Mouse (Mus musculus): Measurements from ENCODE around the gene Slc36a1.

The Slc36a1 gene

GRCm38 (mm10) chr11:55204602-55205001, 452 bp downstream of the Slc36a1 start:
- in situ Hi-C loops (cut with MboI; ENCODE audit: unreplicated experiment in 2 of 2), result loop anchor here (5.0 to 25.0 kb wide), 4 partner anchors 33 to 908 kb away; no protein-coding TSS in a partner anchor

GRCm38 (mm10) chr11:55208001-55208690, 4.0 kb downstream of the Slc36a1 start:
- in situ Hi-C loops (cut with MboI; ENCODE audit: unreplicated experiment in 2 of 2), result loop anchor here in 1 of 2 experiments (5.0 to 25.0 kb wide), 2 partner anchors 239 to 904 kb away; no protein-coding TSS in a partner anchor

- in situ Hi-C loops (cut with MboI; ENCODE audit: unreplicated experiment in 2 of 2), result loop anchor here in 1 of 2 experiments (5.0 to 25.0 kb wide), 2 partner anchors 238 to 903 kb away; no protein-coding TSS in a partner anchor
These were observed 4.9 kb downstream of the Slc36a1 start for GRCm38 (mm10) chr11:55209032-55209431.

- in situ Hi-C loops (cut with MboI; ENCODE audit: unreplicated experiment in 2 of 2), result loop anchor here in 1 of 2 experiments (5.0 to 25.0 kb wide), 2 partner anchors 238 to 903 kb away; no protein-coding TSS in a partner anchor
These were observed 5.6 kb downstream of the Slc36a1 start for GRCm38 (mm10) chr11:55209626-55210353.

- in situ Hi-C loops (cut with MboI; ENCODE audit: unreplicated experiment in 2 of 2), result loop anchor here in 1 of 2 experiments (25.0 kb wide), 1 partner anchor 899 kb away; no protein-coding TSS in a partner anchor
These were observed 9.4 kb downstream of the Slc36a1 start for GRCm38 (mm10) chr11:55213518-55213917.

GRCm38 (mm10) chr11:55214161-55214560, 10.0 kb downstream of the Slc36a1 start:
- in situ Hi-C loops (cut with MboI; ENCODE audit: unreplicated experiment in 2 of 2), result loop anchor here in 1 of 2 experiments (25.0 kb wide), 1 partner anchor 898 kb away; no protein-coding TSS in a partner anchor

- in situ Hi-C loops (cut with MboI; ENCODE audit: unreplicated experiment in 2 of 2), result loop anchor here in 1 of 2 experiments (25.0 kb wide), 1 partner anchor 897 kb away; no protein-coding TSS in a partner anchor
These were observed 10.8 kb downstream of the Slc36a1 start for GRCm38 (mm10) chr11:55214978-55215377.

- in situ Hi-C loops (cut with MboI; ENCODE audit: unreplicated experiment in 2 of 2), result loop anchor here in 1 of 2 experiments (25.0 kb wide), 1 partner anchor 896 kb away; no protein-coding TSS in a partner anchor
These were observed 11.9 kb downstream of the Slc36a1 start for GRCm38 (mm10) chr11:55216061-55216460.

GRCm38 (mm10) chr11:55216830-55217229, 12.7 kb downstream of the Slc36a1 start:
- in situ Hi-C loops (cut with MboI; ENCODE audit: unreplicated experiment in 2 of 2), result loop anchor here in 1 of 2 experiments (25.0 kb wide), 1 partner anchor 895 kb away; no protein-coding TSS in a partner anchor

- in situ Hi-C loops (cut with MboI; ENCODE audit: unreplicated experiment in 2 of 2), result loop anchor here in 1 of 2 experiments (25.0 kb wide), 1 partner anchor 895 kb away; no protein-coding TSS in a partner anchor
These were observed 13.3 kb downstream of the Slc36a1 start for GRCm38 (mm10) chr11:55217418-55217817.

GRCm38 (mm10) chr11:55217880-55218279, 13.7 kb downstream of the Slc36a1 start:
- in situ Hi-C loops (cut with MboI; ENCODE audit: unreplicated experiment in 2 of 2), result loop anchor here in 1 of 2 experiments (25.0 kb wide), 1 partner anchor 894 kb away; no protein-coding TSS in a partner anchor

GRCm38 (mm10) chr11:55218473-55218872, 14.3 kb downstream of the Slc36a1 start:
- in situ Hi-C loops (cut with MboI; ENCODE audit: unreplicated experiment in 2 of 2), result loop anchor here in 1 of 2 experiments (25.0 kb wide), 1 partner anchor 894 kb away; no protein-coding TSS in a partner anchor

- in situ Hi-C loops (cut with MboI; ENCODE audit: unreplicated experiment in 2 of 2), result loop anchor here in 1 of 2 experiments (25.0 kb wide), 1 partner anchor 891 kb away; no protein-coding TSS in a partner anchor
These were observed 17.2 kb downstream of the Slc36a1 start for GRCm38 (mm10) chr11:55221306-55221705.

GRCm38 (mm10) chr11:55231034-55231433, 26.9 kb downstream of the Slc36a1 start:
- in situ Hi-C loops (cut with MboI; ENCODE audit: unreplicated experiment in 2 of 2), result no loop called here

- in situ Hi-C loops (cut with MboI; ENCODE audit: unreplicated experiment in 2 of 2), result no loop called here
These were observed 30.1 kb downstream of the Slc36a1 start for GRCm38 (mm10) chr11:55234288-55234687.

- in situ Hi-C loops (cut with MboI; ENCODE audit: unreplicated experiment in 2 of 2), result loop anchor here (5.0 kb wide), 1 partner anchor 32 kb away; the partner anchor contains the start of gene Slc36a1 (in 2 of the 2)
These were observed 30.6 kb downstream of the Slc36a1 start for GRCm38 (mm10) chr11:55234791-55235190.

- in situ Hi-C loops (cut with MboI; ENCODE audit: unreplicated experiment in 2 of 2), result loop anchor here (5.0 kb wide), 1 partner anchor 35 kb away; the partner anchor contains the start of gene Slc36a1 (in 2 of the 2)
These were observed 32.7 kb downstream of the Slc36a1 start for GRCm38 (mm10) chr11:55236815-55237214.

- in situ Hi-C loops (cut with MboI; ENCODE audit: unreplicated experiment in 2 of 2), result loop anchor here (5.0 kb wide), 1 partner anchor 37 kb away; the partner anchor contains the start of gene Slc36a1 (in 2 of the 2)
These were observed 35.3 kb downstream of the Slc36a1 start for GRCm38 (mm10) chr11:55239496-55239895.

- in situ Hi-C loops (cut with MboI; ENCODE audit: unreplicated experiment in 2 of 2), result no loop called here
These were observed 36.4 kb downstream of the Slc36a1 start for GRCm38 (mm10) chr11:55240556-55240955.

GRCm38 (mm10) chr11:55250527-55250926, 46.4 kb downstream of the Slc36a1 start:
- in situ Hi-C loops (cut with MboI; ENCODE audit: unreplicated experiment in 2 of 2), result no loop called here
